Mouse (Mus musculus): ENCODE measurements at regions not wholly inside any gene's neighbourhood (a gene's known extent, or its start where the extent isn't known, plus 50 kb on each side); places are given as distances from the start of the nearest gene placed in this dataset.

GRCm38 (mm10) chr10:54993641-54994040 is 917.2 kb upstream of the Man1a start:
- Histone ChIP-seq H3K4me3 (no peak overlapping the region), H3K27ac (no peak overlapping the region), H3K27me3 (no peaks in the 10 kb centered on the region), H3K9me3 (replicated peaks) (no peaks in the 10 kb centered on the region), H3K9ac (no peak overlapping the region), H3K4me1 (no peaks in the 10 kb centered on the region), H3K36me3 (ENCODE audit: poor library complexity, severe bottlenecking) (no peaks in the 10 kb centered on the region), H3K4me2 (no peak overlapping the region)
- ATAC-seq = no peak
- 85% methylated on average over 3 of the region's 3 CpGs for WGBS

- H3K4me2 ChIP-seq = no peak overlapping the region
- 94% methylated on average over 11 of the region's 11 CpGs for WGBS
- no peaks in the 10 kb centered on the region for H3K9me3 ChIP-seq (replicated peaks)
- no peaks in the 10 kb centered on the region for H3K4me1 ChIP-seq
- H3K9ac ChIP-seq = no peak overlapping the region
- ATAC-seq = no peak
- no peak overlapping the region for H3K27ac ChIP-seq
- H3K27me3 ChIP-seq = no peaks in the 10 kb centered on the region
- H3K36me3 ChIP-seq (ENCODE audit: poor library complexity, severe bottlenecking) = no peaks in the 10 kb centered on the region
- no peak overlapping the region for H3K4me3 ChIP-seq
Observed at GRCm38 (mm10) chr10:54955900-54956299, 879.5 kb upstream of the Man1a start.

- Histone ChIP-seq H3K9ac (no peak overlapping the region), H3K4me1 (peaks cover 15% of the 10 kb centered on the region), H3K27me3 (no peaks in the 10 kb centered on the region), H3K4me3 (no peak overlapping the region), H3K36me3 (ENCODE audit: poor library complexity, severe bottlenecking) (no peaks in the 10 kb centered on the region), H3K4me2 (no peak overlapping the region), H3K27ac (no peak overlapping the region), H3K9me3 (replicated peaks) (no peaks in the 10 kb centered on the region)
- no peak for ATAC-seq
- 86% methylated on average over 3 of the region's 3 CpGs for WGBS
Observed at GRCm38 (mm10) chr10:54941195-54942062, 865.0 kb upstream of the Man1a start.

- ATAC-seq = peak; percentile 81; the same call in 1 of the 2 replicates
- WGBS = 8% methylated on average over 2 of the region's 2 CpGs
- no peak overlapping the region for H3K27ac ChIP-seq
Observed at GRCm38 (mm10) chr10:54939514-54939913, 863.1 kb upstream of the Man1a start.

More at GRCm38 (mm10) chr10:54939514-54939913, 863.1 kb upstream of the Man1a start:
- no peaks in the 10 kb centered on the region for H3K9me3 ChIP-seq (replicated peaks)
- no peak overlapping the region for H3K4me3 ChIP-seq
- peaks cover 15% of the 10 kb centered on the region for H3K4me1 ChIP-seq
- H3K9ac ChIP-seq = no peak overlapping the region
- H3K27me3 ChIP-seq = no peaks in the 10 kb centered on the region
- no peaks in the 10 kb centered on the region for H3K36me3 ChIP-seq (ENCODE audit: poor library complexity, severe bottlenecking)
- H3K4me2 ChIP-seq = no peak overlapping the region
